Mouse (Mus musculus) forebrain, postnatal 0 days (tissue): Measurements from ENCODE around the gene 9330182L06Rik. TPM values are rescaled to one million over a fixed set of nuclear protein-coding genes. Genes with fewer than 3 reads are reported as not detected.

Experiments
- ATAC-seq: fragments of 200-750 bp; cut with Nextera tagmentation; 2 replicates; pipeline ENCODE4 v1.8.0; 2017; ENCODE audit warnings: mild to moderate bottlenecking, moderate library complexity
- DNase-seq: peaks from one replicate; pipeline ENCODE4 v3.0.0-alpha.2; 2015
- H3K27ac ChIP-seq: fragments of 300-500 bp; sonication (generic); 2 replicates; pipeline ENCODE4 v1.5.1; 2014; ENCODE audit warnings: low read depth, mild to moderate bottlenecking, antibody characterized with exemption, low read length, moderate library complexity, mixed read lengths
- H3K27me3 ChIP-seq: fragments of 300-500 bp; sonication (generic); 2 replicates; pipeline ENCODE4 v1.6.1; 2014; ENCODE audit warnings: mild to moderate bottlenecking, low read length, mixed read lengths; ENCODE audit not compliant: insufficient read depth
- H3K36me3 ChIP-seq: fragments of 300-500 bp; sonication (generic); 2 replicates; pipeline ENCODE4 v1.6.1; 2014; ENCODE audit warnings: mild to moderate bottlenecking, moderate library complexity; ENCODE audit not compliant: insufficient read depth
- H3K4me1 ChIP-seq: fragments of 300-500 bp; sonication (generic); 2 replicates; pipeline ENCODE4 v1.6.1; 2014; ENCODE audit warnings: antibody characterized with exemption; ENCODE audit not compliant: insufficient read depth
- H3K4me2 ChIP-seq: fragments of 300-500 bp; sonication (generic); 2 replicates; pipeline ENCODE4 v1.6.1; 2014; ENCODE audit warnings: low read depth, mild to moderate bottlenecking, moderate library complexity
- H3K4me3 ChIP-seq: fragments of 300-500 bp; sonication (generic); 2 replicates; pipeline ENCODE4 v1.5.1; 2014; ENCODE audit warnings: low read depth, low read length, mixed read lengths
- H3K9ac ChIP-seq: fragments of 300-500 bp; sonication (generic); 2 replicates; pipeline ENCODE4 v1.6.1; 2014; ENCODE audit warnings: mild to moderate bottlenecking
- H3K9me3 ChIP-seq: fragments of 300-500 bp; sonication (generic); 2 replicates; pipeline ENCODE4 v1.6.1; 2016; ENCODE audit warnings: low read length
- CTCF ChIP-seq: sonication (generic); IDR thresholded peaks from 2 replicates; pipeline ENCODE4 v1.5.1; 2016; ENCODE audit warnings: antibody characterized with exemption, control low read depth, low read depth
- WGBS: fragments of 180-500 bp; shearing (Covaris S2); extraction: QIAGEN DNeasy Blood & Tissue Kit; methylation state at CpG from one replicate; pipeline ENCODE4 v1.1.7; 2014; 5-methylcytosine and 5-hydroxymethylcytosine counted together
- microRNA counts: library from miRNA; unstranded; fragments of <30 nt; microRNA quantifications from one replicate; lab custom pipeline; 2015
- microRNA-seq, 2 experiments: library from miRNA; unstranded; fragments of <30 nt; microRNA quantifications; one replicate each; pipeline ENCODE4; 2016
- polyA plus RNA-seq: library from polyadenylated mRNA; unstranded; fragments of >200 nt; fragmentation: Nextera tagmentation; extraction: Ambion mirVana; gene quantifications from 2 replicates; pipeline ENCODE4 v1.2.1, GENCODE M21; 2015
- total RNA-seq: library from RNA; depleted of rRNA; stranded (reverse); fragments of >200 nt; gene quantifications from 2 replicates; pipeline ENCODE4 v1.2.3, GENCODE M21; 2014; rRNA removed

Gene 9330182L06Rik
- total and polyA plus RNA-seq, 2 experiments from 2014 or later, result 17.5 to 38.7 TPM

DNA sequence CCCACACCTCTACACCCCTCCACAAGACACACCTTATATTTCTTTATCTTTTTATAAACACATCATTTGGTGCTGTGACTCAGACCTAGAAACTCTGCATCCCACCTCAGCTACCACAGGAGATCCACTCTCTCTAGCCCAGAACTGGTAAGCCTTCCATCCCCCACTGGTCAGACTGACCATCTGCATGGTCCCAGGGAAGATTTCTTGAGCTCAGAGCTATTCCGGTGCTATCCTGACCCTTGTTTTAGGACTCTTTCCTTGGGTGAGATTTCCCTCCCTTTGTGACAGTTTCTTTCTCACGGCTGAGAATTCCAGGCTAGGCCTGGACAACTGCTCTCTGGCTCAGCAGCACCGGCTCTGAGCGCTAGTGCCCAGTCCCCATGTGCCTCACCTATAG, 231.3 kb downstream of the 9330182L06Rik start:
- Histone ChIP-seq H3K9ac (no peak overlapping the region), H3K27me3 (no peaks in the 10 kb centered on the region), H3K27ac (no peak overlapping the region), H3K4me2 (no peak overlapping the region), H3K9me3 (no peaks in the 10 kb centered on the region), H3K4me3 (no peak overlapping the region), H3K4me1 (no peaks in the 10 kb centered on the region), H3K36me3 (no peaks in the 10 kb centered on the region)
- ATAC-seq (no peak), DNase-seq (no peak)
- 71% methylated on average over 4 of the region's 4 CpGs for WGBS
- no peak for TF ChIP-seq CTCF

DNA sequence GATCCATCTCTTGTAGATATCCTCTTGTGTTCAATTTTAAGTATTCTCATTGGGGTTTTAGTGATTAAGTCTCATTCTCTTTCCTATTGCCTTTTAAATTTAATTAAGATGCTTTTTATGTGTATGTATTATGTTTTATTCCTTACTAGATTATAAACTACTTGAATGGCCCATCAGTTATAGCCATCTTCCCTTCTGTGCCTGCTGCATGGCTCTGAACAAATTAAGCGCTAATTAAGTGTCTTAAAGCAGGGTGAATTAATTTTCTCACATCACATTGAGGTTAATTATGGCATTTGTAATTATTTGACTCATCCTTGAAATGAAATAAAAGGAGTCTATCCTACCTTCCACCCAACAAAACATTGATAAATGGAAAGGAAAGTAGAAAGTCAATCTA, 245.1 kb downstream of the 9330182L06Rik start:
- H3K27me3 ChIP-seq, result no peaks in the 10 kb centered on the region
- no peaks in the 10 kb centered on the region for H3K36me3 ChIP-seq
- H3K4me3 ChIP-seq, result no peak overlapping the region
- no peaks in the 10 kb centered on the region for H3K4me1 ChIP-seq
- no peaks in the 10 kb centered on the region for H3K9me3 ChIP-seq
- DNase-seq, result no peak
- no peak for ATAC-seq
- no peak overlapping the region for H3K4me2 ChIP-seq
- TF ChIP-seq CTCF, result no peak
- H3K9ac ChIP-seq, result no peak overlapping the region
- no peak overlapping the region for H3K27ac ChIP-seq
- 96% methylated on average over 1 of the region's 1 CpGs for WGBS

DNA sequence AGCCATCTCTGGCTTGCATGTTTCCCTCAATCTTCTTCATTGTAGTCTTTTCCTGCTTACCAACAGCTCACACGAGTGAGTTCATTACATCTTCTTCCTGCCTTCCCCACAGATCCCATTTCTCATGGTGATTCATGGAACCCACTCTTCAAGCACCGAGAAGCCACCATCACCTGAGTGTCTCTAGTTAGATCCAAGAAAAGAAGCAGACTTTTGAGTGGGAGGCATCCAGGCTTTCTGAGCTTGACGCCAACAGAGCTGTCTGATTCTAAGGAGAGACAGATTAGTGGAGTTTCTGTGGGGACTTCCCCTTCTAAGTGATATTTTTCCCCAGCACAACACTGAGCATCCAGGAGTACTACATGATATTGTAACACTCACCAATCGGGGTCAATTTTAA, 259.6 kb downstream of the 9330182L06Rik start:
- ATAC-seq (no peak), DNase-seq (no peak)
- 84% methylated on average over 4 of the region's 4 CpGs for WGBS
- H3K9me3 ChIP-seq, result no peaks in the 10 kb centered on the region
- no peaks in the 10 kb centered on the region for H3K4me1 ChIP-seq
- H3K27ac ChIP-seq, result no peak overlapping the region
- H3K4me2 ChIP-seq, result no peak overlapping the region
- H3K36me3 ChIP-seq, result no peaks in the 10 kb centered on the region
- H3K27me3 ChIP-seq, result no peaks in the 10 kb centered on the region
- no peak overlapping the region for H3K4me3 ChIP-seq
- TF ChIP-seq CTCF, result no peak
- H3K9ac ChIP-seq, result no peak overlapping the region

MicroRNAs within 50 kb of the gene (microRNA counts, 519-probe panel; counts per million panel counts)
- microRNA mmu-miR-879 (lab: Ali Mortazavi, UCI), result not detected

Small RNA genes within 50 kb of the gene (microRNA-seq; reads per million reads assigned to microRNA genes)
- gene Mir879, result 28.6 to 32.6 reads per million in 2 experiments

Other genes starting within 250 kb of the 9330182L06Rik start
- 3.5 and 5.5 TPM in 2 replicates for gene Tmem243, start 165.4 kb upstream of the 9330182L06Rik start, total RNA-seq
- 10.7 and 12.0 TPM in 2 replicates for gene Tmem243, start 165.4 kb upstream of the 9330182L06Rik start, polyA plus RNA-seq
- 51.3 and 66.9 TPM in 2 replicates for gene Dmtf1, start 104.3 kb upstream of the 9330182L06Rik start, total RNA-seq
- gene Dmtf1, start 104.3 kb upstream of the 9330182L06Rik start, polyA plus RNA-seq, result 27.2 and 31.0 TPM in 2 replicates